Mouse (Mus musculus): ENCODE measurements around the gene Shpk. TPM values are rescaled to one million over a fixed set of nuclear protein-coding genes. Genes with fewer than 3 reads are reported as not detected.

Gene Shpk
- polyA plus RNA-seq, 1 experiment from 2014 or later, result 1.1 TPM

- ATAC-seq (ENCODE audit: low FRiP score), result no peak
- Histone ChIP-seq H3K4me3 (ENCODE audit: low read depth, low read length) (no peak overlapping the region), H3K4me2 (no peak overlapping the region), H3K9me3 (ENCODE audit: control insufficient read depth, low read length) (no peaks in the 10 kb centered on the region), H3K27me3 (ENCODE audit: control insufficient read depth, insufficient read depth, low read length) (no peaks in the 10 kb centered on the region), H3K9ac (ENCODE audit: low read length) (no peak overlapping the region), H3K36me3 (ENCODE audit: control insufficient read depth, insufficient read depth, low read length) (no peaks in the 10 kb centered on the region), H3K27ac (ENCODE audit: low read depth, low read length) (no peak overlapping the region), H3K4me1 (ENCODE audit: control insufficient read depth, insufficient read depth, low read length) (peaks cover 5% of the 10 kb centered on the region; the same call in 1 of the 2 replicates)
- no peak for DNase-seq (ENCODE audit: low spot score, missing footprints)
- 81% methylated on average over 5 of the region's 5 CpGs for WGBS
Observed at GRCm38 (mm10) chr11:73172186-73172585, 27.1 kb upstream of the Shpk start.

GRCm38 (mm10) chr11:73175612-73176011 is 23.6 kb upstream of the Shpk start:
- Histone ChIP-seq H3K9me3 (ENCODE audit: control insufficient read depth, low read length) (no peaks in the 10 kb centered on the region), H3K4me3 (ENCODE audit: low read depth, low read length) (peak overlapping the region; percentile 95), H3K27ac (ENCODE audit: low read depth, low read length) (no peak overlapping the region), H3K4me2 (peak overlapping the region; percentile 77), H3K4me1 (ENCODE audit: control insufficient read depth, insufficient read depth, low read length) (peaks cover 5% of the 10 kb centered on the region; the same call in 1 of the 2 replicates), H3K36me3 (ENCODE audit: control insufficient read depth, insufficient read depth, low read length) (no peaks in the 10 kb centered on the region), H3K27me3 (ENCODE audit: control insufficient read depth, insufficient read depth, low read length) (no peaks in the 10 kb centered on the region), H3K9ac (ENCODE audit: low read length) (peak overlapping the region; percentile 91)
- ATAC-seq (ENCODE audit: low FRiP score) (no peak), DNase-seq (ENCODE audit: low spot score, missing footprints) (peak; percentile 75)
- WGBS, result 50% methylated on average over 8 of the region's 8 CpGs

- 1% methylated on average over 15 of the region's 15 CpGs for WGBS
Observed at GRCm38 (mm10) chr11:73176186-73176585, 23.1 kb upstream of the Shpk start.

GRCm38 (mm10) chr11:73176608-73177508 is 22.4 kb upstream of the Shpk start, which contains the start of the genes Emc6 and Tax1bp3:
TSS of gene Emc6 (minus strand) at chr11:73177037.
TSS of gene Tax1bp3 (plus strand) at chr11:73177083.
- Histone ChIP-seq H3K36me3 (ENCODE audit: control insufficient read depth, insufficient read depth, low read length) (no peaks in the 10 kb centered on the region), H3K4me1 (ENCODE audit: control insufficient read depth, insufficient read depth, low read length) (peaks cover 5% of the 10 kb centered on the region; the same call in 1 of the 2 replicates), H3K4me2 (peak within 1 kb of the TSS; percentile 77), H3K9ac (ENCODE audit: low read length) (peak within 1 kb of the TSS; percentile 91), H3K4me3 (ENCODE audit: low read depth, low read length) (peak within 1 kb of the TSS; percentile 95), H3K9me3 (ENCODE audit: control insufficient read depth, low read length) (no peaks in the 10 kb centered on the region), H3K27ac (ENCODE audit: low read depth, low read length) (peak within 1 kb of the TSS; percentile 87), H3K27me3 (ENCODE audit: control insufficient read depth, insufficient read depth, low read length) (no peaks in the 10 kb centered on the region)
- under 1% methylated on average over 77 of the region's 81 CpGs for WGBS
- peak; percentile 98 for ATAC-seq (ENCODE audit: low FRiP score)
- peak; percentile 99 for DNase-seq (ENCODE audit: low spot score, missing footprints)

More at GRCm38 (mm10) chr11:73176186-73176585, 23.1 kb upstream of the Shpk start:
- H3K4me1 ChIP-seq (ENCODE audit: control insufficient read depth, insufficient read depth, low read length), result peaks cover 5% of the 10 kb centered on the region; the same call in 1 of the 2 replicates
- no peaks in the 10 kb centered on the region for H3K36me3 ChIP-seq (ENCODE audit: control insufficient read depth, insufficient read depth, low read length)
- no peak overlapping the region; the same call in 1 of the 2 replicates for H3K27ac ChIP-seq (ENCODE audit: low read depth, low read length)
- H3K4me3 ChIP-seq (ENCODE audit: low read depth, low read length), result peak overlapping the region; percentile 95
- H3K9me3 ChIP-seq (ENCODE audit: control insufficient read depth, low read length), result no peaks in the 10 kb centered on the region
- peak overlapping the region; percentile 77 for H3K4me2 ChIP-seq
- ATAC-seq (ENCODE audit: low FRiP score) (no peak), DNase-seq (ENCODE audit: low spot score, missing footprints) (no peak)
- H3K9ac ChIP-seq (ENCODE audit: low read length), result peak overlapping the region; percentile 91
- no peaks in the 10 kb centered on the region for H3K27me3 ChIP-seq (ENCODE audit: control insufficient read depth, insufficient read depth, low read length)

GRCm38 (mm10) chr11:73177509-73177875 is 21.8 kb upstream of the Shpk start:
- Histone ChIP-seq H3K36me3 (ENCODE audit: control insufficient read depth, insufficient read depth, low read length) (no peaks in the 10 kb centered on the region), H3K4me3 (ENCODE audit: low read depth, low read length) (peak overlapping the region; percentile 95), H3K27ac (ENCODE audit: low read depth, low read length) (peak overlapping the region; percentile 87), H3K4me1 (ENCODE audit: control insufficient read depth, insufficient read depth, low read length) (peaks cover 5% of the 10 kb centered on the region; the same call in 1 of the 2 replicates), H3K9ac (ENCODE audit: low read length) (peak overlapping the region; percentile 76), H3K9me3 (ENCODE audit: control insufficient read depth, low read length) (no peaks in the 10 kb centered on the region), H3K4me2 (peak overlapping the region; percentile 67), H3K27me3 (ENCODE audit: control insufficient read depth, insufficient read depth, low read length) (no peaks in the 10 kb centered on the region)
- ATAC-seq (ENCODE audit: low FRiP score), result no peak; the same call in 1 of the 2 replicates
- under 1% methylated on average over 12 of the region's 28 CpGs for WGBS
- peak; percentile 96 for DNase-seq (ENCODE audit: low spot score, missing footprints)

GRCm38 (mm10) chr11:73177895-73178294 is 21.4 kb upstream of the Shpk start:
- 2% methylated on average over 2 of the region's 2 CpGs for WGBS
- H3K9ac ChIP-seq (ENCODE audit: low read length), result peak overlapping the region; percentile 76
- peaks cover 5% of the 10 kb centered on the region; the same call in 1 of the 2 replicates for H3K4me1 ChIP-seq (ENCODE audit: control insufficient read depth, insufficient read depth, low read length)
- ATAC-seq (ENCODE audit: low FRiP score) (no peak), DNase-seq (ENCODE audit: low spot score, missing footprints) (no peak)
- no peaks in the 10 kb centered on the region for H3K27me3 ChIP-seq (ENCODE audit: control insufficient read depth, insufficient read depth, low read length)
- no peaks in the 10 kb centered on the region for H3K9me3 ChIP-seq (ENCODE audit: control insufficient read depth, low read length)
- peak overlapping the region; percentile 95 for H3K4me3 ChIP-seq (ENCODE audit: low read depth, low read length)
- no peaks in the 10 kb centered on the region for H3K36me3 ChIP-seq (ENCODE audit: control insufficient read depth, insufficient read depth, low read length)
- H3K27ac ChIP-seq (ENCODE audit: low read depth, low read length), result peak overlapping the region; percentile 87; the same call in 1 of the 2 replicates
- peak overlapping the region; percentile 67 for H3K4me2 ChIP-seq

GRCm38 (mm10) chr11:73185872-73186615 is 13.2 kb upstream of the Shpk start:
- H3K9me3 ChIP-seq (ENCODE audit: control insufficient read depth, low read length), result no peaks in the 10 kb centered on the region
- no peak for ATAC-seq (ENCODE audit: low FRiP score)
- 93% methylated on average over 10 of the region's 10 CpGs for WGBS
- H3K27ac ChIP-seq (ENCODE audit: low read depth, low read length), result no peak overlapping the region
- peaks cover 8% of the 10 kb centered on the region; the same call in 1 of the 2 replicates for H3K36me3 ChIP-seq (ENCODE audit: control insufficient read depth, insufficient read depth, low read length)
- no peak overlapping the region for H3K4me2 ChIP-seq
- H3K9ac ChIP-seq (ENCODE audit: low read length), result no peak overlapping the region
- H3K27me3 ChIP-seq (ENCODE audit: control insufficient read depth, insufficient read depth, low read length), result no peaks in the 10 kb centered on the region
- H3K4me1 ChIP-seq (ENCODE audit: control insufficient read depth, insufficient read depth, low read length), result no peaks in the 10 kb centered on the region
- H3K4me3 ChIP-seq (ENCODE audit: low read depth, low read length), result no peak overlapping the region
- no peak for DNase-seq (ENCODE audit: low spot score, missing footprints)

- no peak for ATAC-seq (ENCODE audit: low FRiP score)
- Histone ChIP-seq H3K27ac (ENCODE audit: low read depth, low read length) (no peak overlapping the region), H3K9ac (ENCODE audit: low read length) (no peak overlapping the region), H3K4me1 (ENCODE audit: control insufficient read depth, insufficient read depth, low read length) (no peaks in the 10 kb centered on the region), H3K36me3 (ENCODE audit: control insufficient read depth, insufficient read depth, low read length) (peaks cover 8% of the 10 kb centered on the region; the same call in 1 of the 2 replicates), H3K9me3 (ENCODE audit: control insufficient read depth, low read length) (no peaks in the 10 kb centered on the region), H3K27me3 (ENCODE audit: control insufficient read depth, insufficient read depth, low read length) (no peaks in the 10 kb centered on the region), H3K4me3 (ENCODE audit: low read depth, low read length) (no peak overlapping the region), H3K4me2 (no peak overlapping the region)
- WGBS, result 86% methylated on average over 6 of the region's 6 CpGs
- DNase-seq (ENCODE audit: low spot score, missing footprints), result no peak
Observed at GRCm38 (mm10) chr11:73187231-73187630, 12.0 kb upstream of the Shpk start.

All from midbrain, embryonic 11.5 days (tissue).